Comparison of ENCODE assay signal across 10 mouse cellular contexts in the genomic region with DNA sequence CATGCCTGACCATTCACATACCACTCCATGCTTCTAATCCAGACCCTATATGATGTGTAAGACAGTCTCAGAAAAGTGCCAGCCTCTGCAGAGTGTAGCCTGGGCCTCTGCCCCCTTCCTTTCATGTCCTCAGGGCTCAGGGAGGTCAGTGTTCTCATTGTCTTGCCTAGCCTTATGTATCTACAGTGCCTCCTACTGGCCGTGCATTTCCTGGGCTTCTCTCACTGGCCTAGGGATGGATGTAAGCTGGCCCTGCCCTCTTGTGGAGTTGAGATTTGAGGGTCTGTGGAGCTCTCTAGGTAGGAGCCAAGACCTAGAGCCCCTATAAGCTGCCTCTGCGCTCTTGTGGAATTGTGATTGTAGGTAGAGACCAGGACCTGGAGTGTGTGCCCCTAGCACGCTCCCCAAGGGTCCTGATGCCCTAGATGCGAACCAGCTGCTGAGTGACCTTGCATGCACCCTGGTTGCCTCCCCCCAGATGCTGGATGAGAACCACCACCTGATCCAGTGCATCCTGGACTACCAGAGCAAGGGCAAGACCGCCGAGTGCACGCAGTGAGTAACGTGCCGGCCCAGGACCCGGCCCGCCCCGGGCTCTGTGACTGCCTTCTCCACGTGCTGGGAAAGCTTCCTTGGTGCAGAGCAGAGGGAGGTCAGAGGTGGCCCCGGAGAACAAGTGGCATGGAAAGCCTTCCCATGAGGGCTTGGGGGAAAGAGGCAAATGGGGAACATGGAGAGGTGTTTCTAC. TPM values are rescaled to one million over a fixed set of nuclear protein-coding genes. Genes with fewer than 3 reads are reported as not detected.
DNase-seq lines count a peak whose midpoint lies in the region; ATAC-seq lines count a peak whose summit lies in the region.
"Had no signal": no experiment of that assay in that cellular context is flagged by ENCODE, and none has a peak within 500 bp of the region (broad histone marks: within the 10 kb centered on the region; RNA-seq: fewer than 3 reads in every experiment).

No protein-coding gene starts in this region.

- peaks cover 5% of the 10 kb centered on the region; the same call in 1 of the 2 replicates for H3K4me1 ChIP-seq in forebrain, embryonic 12.5 days
- peaks cover 9% of the 10 kb centered on the region; the same call in 1 of the 2 replicates for H3K4me1 ChIP-seq in forebrain, embryonic 10.5 days
- H3K4me1 ChIP-seq in neural tube, embryonic 11.5 days (ENCODE audit: control insufficient read depth, insufficient read depth, low read length): no peaks in the 10 kb centered on the region
- peaks cover 11% of the 10 kb centered on the region for H3K4me1 ChIP-seq in neural tube, embryonic 15.5 days
- H3K4me1 ChIP-seq in forebrain, embryonic 14.5 days (ENCODE audit: control insufficient read depth, insufficient read depth, low read length): no peaks in the 10 kb centered on the region

- no peaks in the 10 kb centered on the region for H3K27me3 ChIP-seq in forebrain, embryonic 12.5 days
- H3K27me3 ChIP-seq in forebrain, embryonic 10.5 days (ENCODE audit: poor library complexity, severe bottlenecking): no peaks in the 10 kb centered on the region
- H3K27me3 ChIP-seq in neural tube, embryonic 11.5 days (ENCODE audit: control insufficient read depth, insufficient read depth, low read length): no peaks in the 10 kb centered on the region
- H3K27me3 ChIP-seq in neural tube, embryonic 15.5 days (replicated peaks): no peaks in the 10 kb centered on the region
- H3K27me3 ChIP-seq in forebrain, embryonic 14.5 days (replicated peaks; ENCODE audit: control insufficient read depth, insufficient read depth, low read length): no peaks in the 10 kb centered on the region
- H3K27me3 ChIP-seq: heart, embryonic 15.5 days had no signal

- ATAC-seq in forebrain, embryonic 12.5 days (ENCODE audit: low FRiP score): 0 out of 2 replicates have a peak, but pooled peaks have one; percentile 21
- ATAC-seq in neural tube, embryonic 11.5 days (ENCODE audit: insufficient read depth, low FRiP score, low TSS enrichment): no peak
- ATAC-seq in neural tube, embryonic 15.5 days (ENCODE audit: low FRiP score): no peak
- ATAC-seq in forebrain, embryonic 14.5 days: 0 out of 2 replicates have a peak, but pooled peaks have one; percentile 8
- ATAC-seq in frontal cortex, adult (ENCODE audit: low TSS enrichment): no peak

- no peak overlapping the region for H3K27ac ChIP-seq in forebrain, embryonic 12.5 days
- H3K27ac ChIP-seq in forebrain, embryonic 10.5 days: no peak overlapping the region
- no peak overlapping the region for H3K27ac ChIP-seq in neural tube, embryonic 11.5 days (ENCODE audit: low read depth, low read length)
- H3K27ac ChIP-seq in neural tube, embryonic 15.5 days (replicated peaks): no peak overlapping the region; the same call in 1 of the 2 replicates
- no peak overlapping the region for H3K27ac ChIP-seq in forebrain, embryonic 14.5 days (ENCODE audit: low read depth, low read length)
- H3K27ac ChIP-seq: heart, embryonic 15.5 days had no signal

- H3K4me3 ChIP-seq in forebrain, embryonic 12.5 days (replicated peaks): no peak overlapping the region
- H3K4me3 ChIP-seq in forebrain, embryonic 10.5 days: no peak overlapping the region
- no peak overlapping the region for H3K4me3 ChIP-seq in neural tube, embryonic 11.5 days (ENCODE audit: low read depth, low read length)
- H3K4me3 ChIP-seq in neural tube, embryonic 15.5 days (replicated peaks): no peak overlapping the region
- H3K4me3 ChIP-seq in forebrain, embryonic 14.5 days (ENCODE audit: low read depth, low read length): no peak overlapping the region
- H3K4me3 ChIP-seq: heart, embryonic 15.5 days had no signal

- H3K9me3 ChIP-seq in forebrain, embryonic 12.5 days: no peaks in the 10 kb centered on the region
- no peaks in the 10 kb centered on the region for H3K9me3 ChIP-seq in forebrain, embryonic 10.5 days
- H3K9me3 ChIP-seq in neural tube, embryonic 11.5 days (ENCODE audit: control insufficient read depth, low read length): no peaks in the 10 kb centered on the region
- no peaks in the 10 kb centered on the region for H3K9me3 ChIP-seq in neural tube, embryonic 15.5 days (replicated peaks)
- H3K9me3 ChIP-seq in forebrain, embryonic 14.5 days (replicated peaks; ENCODE audit: control insufficient read depth, low read length): no peaks in the 10 kb centered on the region
- H3K9me3 ChIP-seq: heart, embryonic 15.5 days had no signal

- no peak overlapping the region for H3K4me2 ChIP-seq in forebrain, embryonic 12.5 days
- H3K4me2 ChIP-seq in neural tube, embryonic 11.5 days (ENCODE audit: low read depth): no peak overlapping the region
- no peak overlapping the region for H3K4me2 ChIP-seq in neural tube, embryonic 15.5 days
- H3K4me2 ChIP-seq in forebrain, embryonic 14.5 days (ENCODE audit: low read length): no peak overlapping the region
- H3K4me2 ChIP-seq: heart, embryonic 15.5 days had no signal

- H3K36me3 ChIP-seq in forebrain, embryonic 12.5 days (replicated peaks): peaks cover 65% of the 10 kb centered on the region
- peaks cover 66% of the 10 kb centered on the region for H3K36me3 ChIP-seq in forebrain, embryonic 10.5 days (replicated peaks)
- peaks cover 18% of the 10 kb centered on the region for H3K36me3 ChIP-seq in neural tube, embryonic 11.5 days (ENCODE audit: control insufficient read depth, insufficient read depth, low read length)
- peaks cover 49% of the 10 kb centered on the region for H3K36me3 ChIP-seq in neural tube, embryonic 15.5 days
- peaks cover 47% of the 10 kb centered on the region for H3K36me3 ChIP-seq in forebrain, embryonic 14.5 days (ENCODE audit: control insufficient read depth, insufficient read depth, low read length)

- WGBS in forebrain, embryonic 12.5 days: 90% methylated on average over 14 of the region's 14 CpGs
- 90% methylated on average over 14 of the region's 14 CpGs for WGBS in forebrain, embryonic 10.5 days
- WGBS in neural tube, embryonic 11.5 days: 90% methylated on average over 14 of the region's 14 CpGs
- 90% methylated on average over 14 of the region's 14 CpGs for WGBS in neural tube, embryonic 15.5 days
- 93% methylated on average over 14 of the region's 14 CpGs for WGBS in forebrain, embryonic 14.5 days

- H3K9ac ChIP-seq in forebrain, embryonic 12.5 days: no peak overlapping the region
- H3K9ac ChIP-seq in neural tube, embryonic 11.5 days (ENCODE audit: low read length): no peak overlapping the region
- H3K9ac ChIP-seq in neural tube, embryonic 15.5 days (replicated peaks): no peak overlapping the region
- no peak overlapping the region for H3K9ac ChIP-seq in forebrain, embryonic 14.5 days (ENCODE audit: low read length)
- H3K9ac ChIP-seq: heart, embryonic 15.5 days had no signal

- no peak for DNase-seq in forebrain, embryonic 10.5 days (ENCODE audit: extremely low spot score, low spot score)
- peak; percentile 30 for DNase-seq in neural tube, embryonic 11.5 days (ENCODE audit: low spot score)
- no peak for DNase-seq in forebrain, embryonic 14.5 days (ENCODE audit: low spot score)
- peak; percentile 49 for DNase-seq in retina, postnatal 1 day
- DNase-seq in layer of hippocampus, postnatal 14 days (ENCODE audit: low spot score in 2 of 2): no peak

RNA-seq across cellular contexts. Expression of a gene that starts 9.9 kb away (rescaled TPM):
- polyA plus RNA-seq in forebrain, embryonic 12.5 days (2016; fragmentation: Nextera tagmentation; extraction: Ambion mirVana): 25.0 and 29.4 TPM in 2 replicates
- polyA plus RNA-seq in forebrain, embryonic 10.5 days (2016; fragmentation: Nextera tagmentation; extraction: Ambion mirVana): 7.0 TPM in 2 replicates
- 19.2 and 20.9 TPM in 2 replicates for polyA plus RNA-seq in neural tube, embryonic 11.5 days (2014; fragmentation: Nextera tagmentation; extraction: Ambion mirVana)
- 43.2 and 49.9 TPM in 2 replicates for polyA plus RNA-seq in neural tube, embryonic 15.5 days (2015; fragmentation: Nextera tagmentation; extraction: Ambion mirVana)
- 33.6 and 40.3 TPM in 2 replicates for polyA plus RNA-seq in forebrain, embryonic 14.5 days (2014; fragmentation: Nextera tagmentation; extraction: Ambion mirVana)
- total RNA-seq in layer of hippocampus, postnatal 14 days (2021): 10 to 100 TPM; 37.8 to 39.7 TPM

RNA-seq across cellular contexts. Expression of a gene that starts 9.9 kb away (rescaled TPM):
- 666 and 694 TPM in 2 replicates for polyA plus RNA-seq in forebrain, embryonic 12.5 days (2016; fragmentation: Nextera tagmentation; extraction: Ambion mirVana)
- polyA plus RNA-seq in forebrain, embryonic 10.5 days (2016; fragmentation: Nextera tagmentation; extraction: Ambion mirVana): 856 and 905 TPM in 2 replicates
- 770 and 786 TPM in 2 replicates for polyA plus RNA-seq in neural tube, embryonic 11.5 days (2014; fragmentation: Nextera tagmentation; extraction: Ambion mirVana)
- 561 and 578 TPM in 2 replicates for polyA plus RNA-seq in neural tube, embryonic 15.5 days (2015; fragmentation: Nextera tagmentation; extraction: Ambion mirVana)
- polyA plus RNA-seq in forebrain, embryonic 14.5 days (2014; fragmentation: Nextera tagmentation; extraction: Ambion mirVana): 584 and 804 TPM in 2 replicates
- 100 to 1,000 TPM; 189 to 195 TPM for total RNA-seq in layer of hippocampus, postnatal 14 days (2021)

RNA-seq across cellular contexts. Expression of a gene that starts 18.2 kb away (rescaled TPM):
- 31.5 and 31.6 TPM in 2 replicates for polyA plus RNA-seq in forebrain, embryonic 12.5 days (2016; fragmentation: Nextera tagmentation; extraction: Ambion mirVana)
- polyA plus RNA-seq in forebrain, embryonic 10.5 days (2016; fragmentation: Nextera tagmentation; extraction: Ambion mirVana): 34.0 and 35.2 TPM in 2 replicates
- polyA plus RNA-seq in neural tube, embryonic 11.5 days (2014; fragmentation: Nextera tagmentation; extraction: Ambion mirVana): 26.5 and 31.8 TPM in 2 replicates
- 35.1 and 37.6 TPM in 2 replicates for polyA plus RNA-seq in neural tube, embryonic 15.5 days (2015; fragmentation: Nextera tagmentation; extraction: Ambion mirVana)
- polyA plus RNA-seq in forebrain, embryonic 14.5 days (2014; fragmentation: Nextera tagmentation; extraction: Ambion mirVana): 32.4 and 34.3 TPM in 2 replicates
- 10 to 100 TPM; 15.7 to 16.3 TPM for total RNA-seq in layer of hippocampus, postnatal 14 days (2021)

RNA-seq across cellular contexts. Expression of a gene that starts 27.4 kb away (rescaled TPM):
- 15.4 and 15.7 TPM in 2 replicates for polyA plus RNA-seq in forebrain, embryonic 12.5 days (2016; fragmentation: Nextera tagmentation; extraction: Ambion mirVana)
- 8.5 and 8.9 TPM in 2 replicates for polyA plus RNA-seq in forebrain, embryonic 10.5 days (2016; fragmentation: Nextera tagmentation; extraction: Ambion mirVana)
- 10.1 and 11.6 TPM in 2 replicates for polyA plus RNA-seq in neural tube, embryonic 11.5 days (2014; fragmentation: Nextera tagmentation; extraction: Ambion mirVana)
- polyA plus RNA-seq in neural tube, embryonic 15.5 days (2015; fragmentation: Nextera tagmentation; extraction: Ambion mirVana): 16.4 and 24.0 TPM in 2 replicates
- polyA plus RNA-seq in forebrain, embryonic 14.5 days (2014; fragmentation: Nextera tagmentation; extraction: Ambion mirVana): 17.9 and 29.1 TPM in 2 replicates
- 100 to 1,000 TPM; 110 to 112 TPM for total RNA-seq in layer of hippocampus, postnatal 14 days (2021)

RNA-seq across cellular contexts. Expression of a gene that starts 52.1 kb away (rescaled TPM):
- 3.3 and 3.5 TPM in 2 replicates for polyA plus RNA-seq in forebrain, embryonic 12.5 days (2016; fragmentation: Nextera tagmentation; extraction: Ambion mirVana)
- polyA plus RNA-seq in forebrain, embryonic 10.5 days (2016; fragmentation: Nextera tagmentation; extraction: Ambion mirVana): 1.1 and 1.3 TPM in 2 replicates
- 1.4 and 2.0 TPM in 2 replicates for polyA plus RNA-seq in neural tube, embryonic 11.5 days (2014; fragmentation: Nextera tagmentation; extraction: Ambion mirVana)
- 1.3 and 1.9 TPM in 2 replicates for polyA plus RNA-seq in neural tube, embryonic 15.5 days (2015; fragmentation: Nextera tagmentation; extraction: Ambion mirVana)
- 2.1 and 2.2 TPM in 2 replicates for polyA plus RNA-seq in forebrain, embryonic 14.5 days (2014; fragmentation: Nextera tagmentation; extraction: Ambion mirVana)
- total RNA-seq in layer of hippocampus, postnatal 14 days (2021): 10 to 100 TPM; 24.8 to 33.6 TPM
- polyA plus RNA-seq: heart, embryonic 15.5 days; stomach, embryonic 16.5 days had no signal

Comparison
In these comparisons a context has a peak if more than half of its experiments do, and no peak if none do; other contexts are left out.
1. ATAC-seq: peak in forebrain, embryonic 12.5 days (single experiment) and forebrain, embryonic 14.5 days (single experiment); none in neural tube, embryonic 11.5 days (single experiment), neural tube, embryonic 15.5 days (single experiment) and frontal cortex, adult (single experiment).
2. DNase-seq: peak in neural tube, embryonic 11.5 days (single experiment) and retina, postnatal 1 day (single experiment); none in forebrain, embryonic 10.5 days (single experiment), forebrain, embryonic 14.5 days (single experiment) and layer of hippocampus, postnatal 14 days (0 of 2).